Mouse (Mus musculus) heart, adult 2 months (tissue): ENCODE results near the gene Marcks.

Experiments
- CTCF ChIP-seq: fragments of 200-600 bp; IDR thresholded peaks from 2 replicates; pipeline ENCODE4 v1.8.1; 2022; ENCODE audit warnings: antibody characterized with exemption, mild to moderate bottlenecking, moderate library complexity
- EP300 ChIP-seq: fragments of 200-500 bp; IDR thresholded peaks from 2 replicates; pipeline ENCODE4 v1.6.1; 2011; ENCODE audit warnings: low read depth, low read length, control low read depth; ENCODE audit not compliant: insufficient read depth

GRCm38 (mm10) chr10:37090411-37090810 lies 48.3 kb downstream of the Marcks start:
- TF ChIP-seq EP300 (no peak), CTCF (no peak)
